Mouse (Mus musculus) forebrain, embryonic 11.5 days (tissue): ENCODE measurements at regions not wholly inside any gene's neighbourhood (a gene's known extent, or its start where the extent isn't known, plus 50 kb on each side); places are given as distances from the start of the nearest gene placed in this dataset.

ENCODE experiments used
- ATAC-seq: fragments of 200-750 bp; cut with Nextera tagmentation; replicated peaks from 2 replicates; pipeline ENCODE4 v1.8.0; 2017; ENCODE audit warnings: moderate TSS enrichment; ENCODE audit not compliant: low FRiP score
- DNase-seq: peaks from one replicate; pipeline ENCODE4 v3.0.0-alpha.2; 2017; ENCODE audit warnings: low spot score
- H3K27ac ChIP-seq: fragments of 300-500 bp; sonication (generic); 2 replicates; pipeline ENCODE4 v1.5.1; 2014; ENCODE audit warnings: low read depth, low read length
- H3K27me3 ChIP-seq: fragments of 300-500 bp; sonication (generic); 2 replicates; pipeline ENCODE4 v1.6.1; 2014; ENCODE audit warnings: mild to moderate bottlenecking, low read length, mixed read lengths; ENCODE audit not compliant: control insufficient read depth, insufficient read depth
- H3K36me3 ChIP-seq: fragments of 300-500 bp; sonication (generic); 2 replicates; pipeline ENCODE4 v1.6.1; 2014; ENCODE audit warnings: mild to moderate bottlenecking, low read length, moderate library complexity, mixed read lengths; ENCODE audit not compliant: control insufficient read depth, insufficient read depth
- H3K4me1 ChIP-seq: fragments of 300-500 bp; sonication (generic); replicated peaks from 2 replicates; pipeline ENCODE4 v1.6.1; 2014; ENCODE audit warnings: low read length, mixed read lengths; ENCODE audit not compliant: control insufficient read depth, insufficient read depth
- H3K4me2 ChIP-seq: fragments of 300-500 bp; sonication (generic); 2 replicates; pipeline ENCODE4 v1.6.1; 2014; ENCODE audit warnings: low read depth, mild to moderate bottlenecking, low read length, moderate library complexity, mixed read lengths; ENCODE audit not compliant: severe bottlenecking
- H3K4me3 ChIP-seq: fragments of 300-500 bp; sonication (generic); 2 replicates; pipeline ENCODE4 v1.5.1; 2014; ENCODE audit warnings: low read depth, low read length
- H3K9ac ChIP-seq: fragments of 300-500 bp; sonication (generic); 2 replicates; pipeline ENCODE4 v1.6.1; 2014; ENCODE audit warnings: low read length
- H3K9me3 ChIP-seq: fragments of 300-500 bp; sonication (generic); 2 replicates; pipeline ENCODE4 v1.6.1; 2016; ENCODE audit warnings: low read length, mixed read lengths; ENCODE audit not compliant: control insufficient read depth
- WGBS: fragments of 180-500 bp; shearing (Covaris S2); extraction: QIAGEN DNeasy Blood & Tissue Kit; methylation state at CpG from one replicate; pipeline ENCODE4 v1.1.7; 2014; 5-methylcytosine and 5-hydroxymethylcytosine counted together

DNA sequence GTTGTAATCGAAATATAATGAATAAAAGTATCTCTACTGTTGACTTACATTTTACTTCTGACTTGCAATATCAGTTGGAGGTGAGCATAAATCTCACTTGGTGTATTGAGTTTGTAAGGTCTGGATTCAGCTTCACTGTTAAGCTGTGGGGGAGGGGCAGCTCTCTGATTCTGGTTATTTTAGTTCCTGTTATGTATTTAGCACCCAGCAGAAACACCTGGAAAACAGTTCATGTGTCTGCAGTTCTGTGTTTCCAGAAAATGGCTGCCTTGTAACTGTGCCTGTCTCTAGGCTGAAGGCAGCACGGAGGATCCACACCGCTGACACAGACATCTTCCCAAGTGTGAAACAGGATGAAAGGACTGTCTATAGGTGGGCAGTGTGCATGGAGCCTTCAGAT lies 62.3 kb upstream of the Sgk1 start:
- H3K27me3 ChIP-seq = no peaks in the 10 kb centered on the region

DNA sequence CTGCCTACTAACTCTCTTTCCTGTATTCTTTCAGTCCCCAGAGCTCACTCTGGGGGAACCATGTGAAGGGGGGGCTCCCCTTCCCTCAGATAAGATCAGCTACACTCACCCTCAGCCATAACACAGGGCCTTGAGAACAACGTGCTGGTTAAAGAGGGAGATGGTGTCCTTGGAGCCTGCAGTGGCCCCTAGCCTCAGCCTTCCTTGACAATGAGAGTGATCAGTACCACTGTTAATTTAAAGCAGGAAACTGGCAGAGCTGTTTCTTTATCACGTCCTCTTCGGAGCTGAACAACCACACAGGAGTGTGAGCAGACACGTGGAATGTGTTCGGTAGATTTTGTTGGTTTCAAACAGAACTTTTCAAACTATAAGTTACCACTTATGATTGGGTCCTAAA lies 60.6 kb upstream of the Sgk1 start:
- ATAC-seq = no peak
- Histone ChIP-seq H3K27me3 (no peaks in the 10 kb centered on the region), H3K27ac (no peak overlapping the region), H3K4me2 (no peak overlapping the region), H3K9me3 (no peaks in the 10 kb centered on the region), H3K9ac (no peak overlapping the region), H3K36me3 (no peaks in the 10 kb centered on the region), H3K4me3 (no peak overlapping the region), H3K4me1 (0 out of 2 replicates have a peak, but pooled peaks cover 4% of the 10 kb centered on the region)
- 75% methylated on average over 5 of the region's 5 CpGs for WGBS
- no peak for DNase-seq

More for the DNA sequence above, 62.3 kb upstream of the Sgk1 start:
- Histone ChIP-seq H3K27ac (no peak overlapping the region), H3K4me2 (no peak overlapping the region), H3K9me3 (no peaks in the 10 kb centered on the region), H3K36me3 (no peaks in the 10 kb centered on the region), H3K4me3 (no peak overlapping the region), H3K9ac (no peak overlapping the region), H3K4me1 (0 out of 2 replicates have a peak, but pooled peaks cover 3% of the 10 kb centered on the region)
- WGBS = 75% methylated on average over 3 of the region's 3 CpGs
- no peak for ATAC-seq
- DNase-seq = no peak

DNA sequence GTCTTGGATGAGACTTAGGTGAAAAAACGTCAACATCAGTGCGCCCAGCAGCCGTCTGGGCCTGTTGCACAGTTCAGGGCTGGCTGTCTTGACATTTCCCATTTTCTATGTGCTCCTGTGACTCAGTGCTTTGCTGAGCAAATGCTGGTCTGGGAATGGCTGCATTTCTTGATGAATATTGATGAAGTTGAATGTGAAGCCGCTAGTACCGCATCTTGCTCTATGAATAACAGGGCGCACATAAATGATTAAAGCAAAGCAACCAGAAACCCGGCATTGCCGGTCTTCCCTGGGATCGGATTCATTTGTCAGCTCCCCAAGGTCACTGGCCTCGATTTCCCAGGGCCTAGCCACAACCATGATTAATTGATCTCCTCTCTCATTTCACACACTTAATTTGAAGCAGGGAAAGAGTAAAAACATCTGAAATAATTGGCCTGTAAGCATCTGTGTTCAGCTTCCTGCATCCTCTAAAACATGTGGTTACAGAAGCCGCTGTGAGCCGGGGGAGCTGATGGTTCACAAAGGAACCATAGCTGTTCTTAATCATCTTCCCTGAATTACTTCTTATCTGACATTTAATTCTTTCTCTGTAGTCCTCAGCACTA lies 57.5 kb upstream of the Sgk1 start:
- Histone ChIP-seq H3K4me3 (no peak overlapping the region), H3K4me1 (peaks cover 6% of the 10 kb centered on the region; the same call in 1 of the 2 replicates), H3K9me3 (no peaks in the 10 kb centered on the region), H3K27me3 (no peaks in the 10 kb centered on the region), H3K9ac (no peak overlapping the region), H3K27ac (no peak overlapping the region), H3K4me2 (no peak overlapping the region), H3K36me3 (no peaks in the 10 kb centered on the region)
- DNase-seq = no peak
- no peak for ATAC-seq
- WGBS = 64% methylated on average over 12 of the region's 12 CpGs

DNA sequence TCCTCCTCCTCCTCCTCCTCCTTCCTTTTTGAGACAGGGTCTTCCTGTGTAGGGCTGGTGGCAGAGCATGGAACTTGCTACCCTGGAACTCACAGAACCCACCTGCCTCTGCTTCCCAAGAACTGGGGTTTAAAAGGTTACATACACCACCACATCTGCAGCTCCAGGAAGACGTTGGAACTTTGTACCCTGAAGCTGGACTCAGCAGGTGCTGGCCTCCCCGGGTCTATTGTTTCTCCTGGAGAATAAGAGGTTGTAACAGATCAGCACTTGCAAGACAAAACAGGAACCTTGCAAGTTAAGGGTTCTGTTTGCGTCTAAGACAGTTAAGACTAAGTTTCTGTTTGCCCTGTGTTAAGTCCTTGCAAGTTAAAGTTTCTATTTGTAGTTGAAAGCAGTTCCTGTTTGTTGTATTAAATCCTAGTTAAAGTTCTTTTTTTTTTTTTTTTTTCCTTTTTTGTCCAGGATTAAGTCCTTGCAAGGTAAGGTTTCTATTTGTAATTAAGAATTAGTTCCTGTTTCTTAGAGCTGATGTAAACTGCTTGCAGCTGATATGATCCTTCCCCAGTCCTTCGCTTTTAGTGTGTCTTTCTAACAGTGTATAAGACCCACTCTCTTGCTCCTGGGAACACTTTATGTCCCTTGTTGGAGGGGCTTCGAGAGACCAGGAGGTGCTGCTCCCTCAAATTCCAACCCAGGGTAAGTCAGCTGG lies 55.0 kb upstream of the Sgk1 start:
- WGBS = 39% methylated on average over 5 of the region's 5 CpGs
- Histone ChIP-seq H3K9me3 (no peaks in the 10 kb centered on the region), H3K9ac (no peak overlapping the region), H3K4me3 (no peak overlapping the region), H3K36me3 (no peaks in the 10 kb centered on the region), H3K27me3 (no peaks in the 10 kb centered on the region), H3K27ac (no peak overlapping the region), H3K4me1 (peaks cover 6% of the 10 kb centered on the region; the same call in 1 of the 2 replicates), H3K4me2 (no peak overlapping the region)
- ATAC-seq = no peak
- DNase-seq = no peak

DNA sequence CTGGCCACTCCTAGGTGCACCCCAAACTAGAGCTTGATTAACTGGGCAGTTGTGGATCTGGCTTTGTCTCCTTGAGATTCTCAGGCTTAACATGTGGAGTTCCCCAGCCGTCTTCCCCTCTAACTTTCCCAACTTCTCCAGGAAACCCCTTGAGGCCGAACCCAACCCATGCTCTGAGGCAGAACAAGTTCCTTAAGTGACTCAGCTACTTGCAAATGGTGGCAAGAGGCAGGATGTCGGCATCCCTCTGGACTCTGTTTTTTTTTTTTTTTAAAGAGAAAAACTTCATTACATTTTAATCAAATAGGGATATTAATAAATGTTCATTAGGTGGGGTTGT lies 54.5 kb upstream of the Sgk1 start:
- no peak for ATAC-seq
- H3K4me3 ChIP-seq = no peak overlapping the region
- peaks cover 6% of the 10 kb centered on the region; the same call in 1 of the 2 replicates for H3K4me1 ChIP-seq
- WGBS = 70% methylated on average over 3 of the region's 3 CpGs
- H3K27me3 ChIP-seq = no peaks in the 10 kb centered on the region
- no peaks in the 10 kb centered on the region for H3K9me3 ChIP-seq
- H3K4me2 ChIP-seq = no peak overlapping the region
- no peak overlapping the region for H3K27ac ChIP-seq
- no peak for DNase-seq
- H3K9ac ChIP-seq = no peak overlapping the region
- no peaks in the 10 kb centered on the region for H3K36me3 ChIP-seq

DNA sequence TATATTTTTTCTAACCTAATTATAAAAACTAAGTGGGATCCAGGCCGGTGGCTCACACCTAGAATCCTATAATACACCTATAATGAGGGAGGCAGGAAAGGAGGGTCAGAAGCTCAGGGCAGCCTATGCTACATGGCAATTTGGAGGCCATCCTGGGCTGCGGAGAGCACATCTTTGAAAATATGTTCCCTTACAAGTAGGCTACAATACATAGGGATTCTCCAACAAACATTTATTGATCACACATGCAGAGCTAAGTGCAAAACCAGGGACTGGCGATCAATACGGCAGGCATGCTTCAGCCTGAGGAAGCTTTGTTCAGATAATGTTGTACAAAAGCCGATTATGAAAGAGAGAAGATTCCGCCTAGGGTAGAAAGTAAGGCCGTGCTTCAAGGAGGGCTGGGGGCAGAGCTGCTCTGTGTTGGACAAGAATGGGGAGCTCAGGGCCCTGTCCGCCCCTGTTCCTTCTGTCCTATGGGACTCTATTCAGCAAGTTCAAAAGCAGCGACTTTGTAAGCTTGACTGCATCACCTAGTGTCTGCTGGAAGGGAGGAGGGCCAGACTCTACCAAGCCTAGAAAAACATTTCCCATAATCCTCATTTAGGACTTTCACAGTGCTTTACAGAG lies 53.4 kb upstream of the Sgk1 start:
- Histone ChIP-seq H3K4me3 (no peak overlapping the region), H3K4me1 (peaks cover 6% of the 10 kb centered on the region; the same call in 1 of the 2 replicates), H3K27me3 (no peaks in the 10 kb centered on the region), H3K9me3 (no peaks in the 10 kb centered on the region), H3K27ac (no peak overlapping the region), H3K4me2 (no peak overlapping the region), H3K36me3 (no peaks in the 10 kb centered on the region), H3K9ac (no peak overlapping the region)
- 37% methylated on average over 9 of the region's 9 CpGs for whole genome bisulfite sequencing
- ATAC-seq (peak; percentile 66), DNase-seq (no peak)

DNA sequence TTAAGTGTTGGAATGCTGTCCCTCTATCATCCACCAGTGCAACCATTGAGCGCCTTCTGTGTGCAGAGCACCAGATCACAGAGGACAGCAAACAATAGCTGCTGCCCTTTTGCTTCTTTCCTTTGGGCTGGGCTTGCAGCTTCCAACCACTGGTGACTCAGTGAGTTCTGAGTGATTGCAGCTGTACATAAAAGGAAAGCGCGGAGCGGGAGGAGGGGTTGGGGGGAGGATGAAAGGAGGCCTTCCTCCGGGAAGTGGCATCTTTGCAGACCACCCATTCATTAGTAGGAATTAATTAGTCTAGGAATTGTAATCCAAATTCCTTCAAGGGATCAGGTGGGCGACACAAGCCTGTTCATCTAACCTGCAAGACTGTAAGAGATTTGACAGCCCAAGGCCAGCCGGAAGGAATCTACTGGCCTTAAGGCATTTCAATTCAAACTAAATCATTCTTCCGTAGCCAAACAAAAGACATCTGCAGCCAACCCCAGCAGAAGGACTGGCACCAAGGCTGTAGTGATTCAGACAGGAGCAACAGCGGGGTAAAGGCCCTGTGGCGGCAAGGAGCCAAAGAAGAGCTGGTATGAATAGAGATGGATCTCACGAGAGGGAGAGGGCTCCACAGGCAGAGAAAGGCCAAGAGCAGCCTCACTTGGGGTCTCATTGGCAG lies 52.8 kb upstream of the Sgk1 start:
- WGBS = 12% methylated on average over 11 of the region's 11 CpGs
- no peak overlapping the region for H3K4me3 ChIP-seq
- H3K9me3 ChIP-seq = no peaks in the 10 kb centered on the region
- no peak overlapping the region for H3K9ac ChIP-seq
- H3K36me3 ChIP-seq = no peaks in the 10 kb centered on the region
- 0 out of 2 replicates have a peak overlapping the region, but pooled peaks have one; percentile 42 for H3K27ac ChIP-seq
- no peak overlapping the region for H3K4me2 ChIP-seq
- peaks cover 6% of the 10 kb centered on the region; the same call in 1 of the 2 replicates for H3K4me1 ChIP-seq
- DNase-seq = peak; percentile 73
- no peaks in the 10 kb centered on the region for H3K27me3 ChIP-seq
- ATAC-seq = peak; percentile 80

DNA sequence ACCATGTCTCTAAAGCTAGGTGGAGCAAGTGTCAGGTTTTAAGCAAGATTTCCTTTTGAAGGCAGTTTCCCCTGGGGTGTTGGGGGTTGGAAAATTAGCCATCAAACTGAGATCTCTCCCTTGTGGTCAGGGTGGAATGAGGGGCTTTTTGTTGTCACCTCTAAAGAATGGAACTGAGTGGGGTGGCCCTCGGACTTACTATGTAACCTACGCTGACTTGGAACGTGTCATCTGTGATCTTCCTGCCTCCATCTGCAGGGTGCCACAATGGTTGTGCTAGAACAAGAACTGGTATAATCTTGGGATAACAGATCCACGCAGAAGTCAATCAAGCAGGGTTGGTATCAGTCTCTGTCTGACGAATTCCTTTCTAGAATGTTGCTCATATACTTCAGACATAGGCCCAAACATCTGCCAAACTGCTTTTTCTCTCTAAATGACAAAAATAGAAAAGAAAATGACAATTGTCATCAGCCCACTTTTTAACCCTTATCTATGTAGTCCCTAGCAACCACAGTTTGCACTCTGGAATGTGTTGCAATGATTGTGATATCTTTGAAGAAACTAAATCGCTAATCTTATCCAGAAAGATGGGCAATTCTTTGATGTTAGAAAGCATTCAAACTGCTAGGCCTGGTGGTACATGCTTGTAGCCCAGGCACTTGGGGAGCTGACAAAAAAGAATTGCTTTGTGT lies 50.8 kb upstream of the Sgk1 start:
- no peak overlapping the region for H3K4me2 ChIP-seq
- H3K9me3 ChIP-seq = no peaks in the 10 kb centered on the region
- H3K9ac ChIP-seq = no peak overlapping the region
- H3K4me3 ChIP-seq = no peak overlapping the region
- ATAC-seq (no peak), DNase-seq (no peak)
- no peaks in the 10 kb centered on the region for H3K27me3 ChIP-seq
- WGBS = 76% methylated on average over 6 of the region's 6 CpGs
- peaks cover 2% of the 10 kb centered on the region; the same call in 1 of the 2 replicates for H3K4me1 ChIP-seq
- no peak overlapping the region for H3K27ac ChIP-seq
- H3K36me3 ChIP-seq = no peaks in the 10 kb centered on the region
